In genomic region chr7:3184394-3184793, GRCm38 (mm10) we compare ENCODE assay signal across 15 mouse cellular contexts. TPM values are rescaled to one million over a fixed set of nuclear protein-coding genes. Genes with fewer than 3 reads are reported as not detected.
DNase-seq lines count a peak whose midpoint lies in the region; ATAC-seq and TF ChIP-seq lines count a peak whose summit lies in the region.
"Had no signal": no experiment of that assay in that cellular context is flagged by ENCODE, and none has a peak within 500 bp of the region (broad histone marks: within the 10 kb centered on the region; RNA-seq: fewer than 3 reads in every experiment).

No protein-coding gene starts in this region.

- ATAC-seq in activated CD4-positive, CD25-positive, alpha-beta regulatory T cell, adult 4 months: no peak
- ATAC-seq: forebrain, embryonic 13.5 days had no signal

- TF ChIP-seq CTCF in layer of hippocampus, adult 2 months (conservative IDR thresholded peaks at IDR 0.05): peak; percentile 70
- TF ChIP-seq CTCF in E14TG2a.4 (conservative IDR thresholded peaks at IDR 0.05; ENCODE audit: low read length): peak; percentile 89

- H3K36me3 ChIP-seq in E14TG2a.4 (ENCODE audit: insufficient read depth, low read length): no peaks in the 10 kb centered on the region
- H3K36me3 ChIP-seq: heart, embryonic 10.5 days had no signal

- no peaks in the 10 kb centered on the region for H3K9me3 ChIP-seq in E14TG2a.4 (ENCODE audit: low read length)
- H3K9me3 ChIP-seq: heart, embryonic 10.5 days had no signal

- DNase-seq in layer of hippocampus, adult 2 months (ENCODE audit: low spot score in 2 of 2): no peak
- DNase-seq in layer of hippocampus, postnatal 36 days: no peak
- DNase-seq in NIH3T3 (ENCODE audit: low read depth): peak; percentile 74
- DNase-seq in forelimb bud, embryonic 11.5 days (ENCODE audit: low read depth, low spot score): peak; percentile 13
- no peak for DNase-seq in cerebellum, postnatal 4 days (ENCODE audit: low spot score in 2 of 2)
- DNase-seq: adrenal gland, adult 2 months; cerebellum, adult 9-10 months; left cerebral cortex, postnatal 4 days; thymus, postnatal 4 days had no signal

- H3K4me3 ChIP-seq in layer of hippocampus, adult 2 months: no peak overlapping the region
- no peak overlapping the region for H3K4me3 ChIP-seq in E14TG2a.4 (replicated peaks; ENCODE audit: low read length)
- H3K4me3 ChIP-seq: forebrain, embryonic 13.5 days; heart, embryonic 10.5 days had no signal

- H3K4me1 ChIP-seq in E14TG2a.4 (replicated peaks; ENCODE audit: low read depth, low read length): peaks cover 38% of the 10 kb centered on the region
- H3K4me1 ChIP-seq: forebrain, embryonic 13.5 days; heart, embryonic 10.5 days had no signal

- H3K27ac ChIP-seq in layer of hippocampus, adult 2 months: no peak overlapping the region
- H3K27ac ChIP-seq: forebrain, embryonic 13.5 days; heart, embryonic 10.5 days had no signal

- no peaks in the 10 kb centered on the region for H3K27me3 ChIP-seq in E14TG2a.4 (ENCODE audit: insufficient read depth, low read length)
- H3K27me3 ChIP-seq: forebrain, embryonic 13.5 days had no signal

RNA-seq across cellular contexts. Expression of gene AU018091, which starts 15.4 kb away (rescaled TPM):
- total RNA-seq in layer of hippocampus, adult 2 months (2021): not detected
- total RNA-seq in layer of hippocampus, postnatal 36 days (2021): not detected
- not detected for polyA plus RNA-seq in activated CD4-positive, CD25-positive, alpha-beta regulatory T cell, adult 4 months (2017; shearing (Covaris generic))
- total RNA-seq: adrenal gland, adult 2 months; left cerebral cortex, postnatal 4 days; megakaryocyte, adult 5-6 weeks had no signal
- polyA plus RNA-seq: adrenal gland, adult 2 months; forebrain, embryonic 13.5 days; intestine, embryonic 14.5 days had no signal

Comparison
In these comparisons a context has a peak if more than half of its experiments do, and no peak if none do; other contexts are left out.
1. DNase-seq: peak in NIH3T3 (single experiment) and forelimb bud, embryonic 11.5 days (single experiment); none in layer of hippocampus, adult 2 months (0 of 2), layer of hippocampus, postnatal 36 days (0 of 2) and cerebellum, postnatal 4 days (0 of 2).